Mouse (Mus musculus) heart, embryonic 10.5 days (tissue): ENCODE data around the gene Rhox3a2. TPM values are rescaled to one million over a fixed set of nuclear protein-coding genes. Genes with fewer than 3 reads are reported as not detected.
"Not testable (repeated sequence)": the region's sequence is repeated elsewhere in the genome, so short reads cannot be mapped to it uniquely, and the experiment has no call there.

Experiments used
- DNase-seq: peaks from one replicate; pipeline ENCODE4 v3.0.0-alpha.2; 2017; ENCODE audit warnings: low spot score
- H3K27ac ChIP-seq: fragments of 300-500 bp; sonication (generic); 2 replicates; pipeline ENCODE4 v1.5.1; 2016; ENCODE audit warnings: mild to moderate bottlenecking
- H3K27me3 ChIP-seq: fragments of 300-500 bp; sonication (generic); 2 replicates; pipeline ENCODE4 v1.6.1; 2016; ENCODE audit warnings: mild to moderate bottlenecking; ENCODE audit not compliant: poor library complexity, insufficient read depth, severe bottlenecking
- H3K36me3 ChIP-seq: fragments of 300-500 bp; sonication (generic); 2 replicates; pipeline ENCODE4 v1.6.1; 2016; ENCODE audit warnings: mild to moderate bottlenecking, moderate library complexity
- H3K4me1 ChIP-seq: fragments of 300-500 bp; sonication (generic); 2 replicates; pipeline ENCODE4 v1.6.1; 2016; ENCODE audit warnings: mild to moderate bottlenecking
- H3K4me3 ChIP-seq: fragments of 300-500 bp; sonication (generic); 2 replicates; pipeline ENCODE4 v1.5.1; 2016; ENCODE audit warnings: mild to moderate bottlenecking, moderate library complexity
- H3K9me3 ChIP-seq: fragments of 300-500 bp; sonication (generic); 2 replicates; pipeline ENCODE4 v1.6.1; 2016; ENCODE audit warnings: mild to moderate bottlenecking, moderate library complexity
- WGBS: fragments of 180-500 bp; shearing (Covaris S2); methylation state at CpG from one replicate; pipeline ENCODE4 v1.1.7; 2016; 5-methylcytosine and 5-hydroxymethylcytosine counted together
- polyA plus RNA-seq: library from polyadenylated mRNA; unstranded; fragments of >200 nt; fragmentation: Nextera tagmentation; extraction: Ambion mirVana; gene quantifications from 2 replicates; pipeline ENCODE4 v1.2.1, GENCODE M21; 2016

The Rhox3a2 gene
- not detected in 2 replicates for polyA plus RNA-seq

DNA sequence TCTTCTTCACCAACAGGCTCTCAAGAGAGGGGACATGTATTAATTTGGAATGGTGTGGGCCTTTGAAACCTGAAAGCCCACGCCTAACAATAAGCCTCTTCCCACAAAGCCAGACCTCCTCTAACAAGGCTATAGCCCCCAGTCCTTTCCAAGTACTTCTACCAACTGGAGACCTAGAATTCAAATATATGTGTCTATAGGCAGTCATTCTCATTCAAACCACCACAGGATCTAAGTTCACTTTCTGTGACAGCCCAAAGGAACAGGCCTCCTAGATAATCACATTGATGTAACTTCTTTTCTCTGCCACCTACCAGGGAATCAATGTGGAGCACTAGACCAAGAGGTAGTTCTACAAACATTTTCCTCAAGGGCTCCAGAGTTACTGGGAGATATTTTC, at the start of gene Rhox3a2:
Gene Rhox3a2 (plus strand): TSS at position 301 of the 400 bp plus-strand sequence.
- no CpG with 5 or more reads among the region's 1 CpGs for WGBS
- H3K36me3 ChIP-seq, H3K4me3 ChIP-seq, H3K4me1 ChIP-seq, H3K27ac ChIP-seq, H3K27me3 ChIP-seq, DNase-seq, H3K9me3 ChIP-seq: not testable (repeated sequence)

DNA sequence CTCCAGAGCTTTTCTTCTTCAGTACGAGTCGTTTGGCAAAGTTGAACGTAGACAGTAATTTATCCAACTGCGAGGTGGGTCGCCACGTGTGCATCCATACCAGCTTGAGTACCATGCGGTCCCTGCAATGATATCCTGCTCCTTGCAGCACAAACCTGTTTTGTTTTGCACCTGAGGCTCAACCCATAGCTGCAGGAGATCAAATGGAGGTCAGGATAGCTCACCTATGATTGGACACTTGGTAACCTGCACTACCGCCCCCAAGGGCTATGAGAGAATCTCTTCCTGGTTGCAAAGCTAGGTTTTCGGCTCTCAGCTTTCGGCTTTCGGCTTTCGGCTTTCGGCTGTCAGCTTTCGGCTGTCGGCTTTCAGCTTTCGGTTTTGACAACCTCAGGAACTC, 10.7 kb downstream of the Rhox3a2 start, which contains the start of gene Rhox4a2:
Gene Rhox4a2 (plus strand): TSS at position 301 of the 400 bp plus-strand sequence.
- H3K4me3 ChIP-seq, H3K36me3 ChIP-seq: not testable (repeated sequence)
- 95% methylated on average over 8 of the region's 16 CpGs for WGBS

DNA sequence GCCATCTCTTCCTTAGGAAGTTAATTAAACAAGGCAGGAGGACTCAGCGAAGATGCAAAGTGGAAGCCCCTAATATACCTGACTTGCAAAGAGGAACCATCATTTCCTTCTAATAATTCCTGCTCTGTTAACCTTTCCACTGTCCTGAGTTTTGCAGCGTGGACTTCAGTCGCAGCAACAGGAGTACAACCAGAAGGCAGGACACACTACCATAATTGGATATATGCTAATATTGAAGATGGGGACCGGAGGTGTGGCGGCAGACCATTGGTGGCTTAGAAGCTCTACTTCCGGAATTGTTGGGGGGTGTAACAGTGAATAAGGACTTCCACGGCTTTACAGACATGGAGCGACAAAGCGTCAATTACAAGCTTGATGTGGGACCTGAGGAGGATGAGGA, 31.9 kb downstream of the Rhox3a2 start, which contains the start of gene Rhox2b:
Gene Rhox2b (plus strand): TSS at position 301 of the 400 bp plus-strand sequence.
- not testable (repeated sequence) for H3K27ac ChIP-seq, DNase-seq, H3K9me3 ChIP-seq, H3K4me1 ChIP-seq, H3K36me3 ChIP-seq, H3K27me3 ChIP-seq, H3K4me3 ChIP-seq
- WGBS, result no CpG with 5 or more reads among the region's 9 CpGs

More for the DNA sequence above, 10.7 kb downstream of the Rhox3a2 start, which contains the start of gene Rhox4a2:
- H3K4me1 ChIP-seq, H3K27ac ChIP-seq, DNase-seq, H3K27me3 ChIP-seq, H3K9me3 ChIP-seq: not testable (repeated sequence)

DNA sequence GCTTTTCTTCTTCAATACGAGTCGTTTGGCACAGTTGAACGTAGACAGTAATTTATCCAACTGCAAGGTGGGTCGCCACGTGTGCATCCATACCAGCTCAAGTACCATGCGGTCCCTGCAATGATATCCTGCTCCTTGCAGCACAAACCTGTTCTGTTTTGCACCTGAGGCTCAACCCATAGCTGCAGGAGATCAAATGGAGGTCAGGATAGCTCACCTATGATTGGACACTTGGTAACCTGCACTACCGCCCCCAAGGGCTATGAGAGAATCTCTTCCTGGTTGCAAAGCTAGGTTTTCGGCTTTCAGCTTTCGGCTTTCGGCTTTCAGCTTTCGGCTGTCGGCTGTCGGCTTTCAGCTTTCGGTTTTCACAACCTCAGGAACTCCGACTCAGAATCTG, 52.4 kb downstream of the Rhox3a2 start, which contains the start of gene Rhox4b:
Gene Rhox4b (plus strand): TSS at position 301 of the 400 bp plus-strand sequence.
- not testable (repeated sequence) for H3K4me1 ChIP-seq, H3K27ac ChIP-seq, H3K36me3 ChIP-seq, H3K27me3 ChIP-seq, H3K4me3 ChIP-seq, DNase-seq, H3K9me3 ChIP-seq
- 83% methylated on average over 15 of the region's 15 CpGs for WGBS

Other genes starting within 250 kb of the Rhox3a2 start
- gene Akap14, start 211.2 kb upstream of the Rhox3a2 start, polyA plus RNA-seq, result not detected in 2 replicates
- 466 and 555 TPM in 2 replicates for gene Ndufa1, start 188.9 kb upstream of the Rhox3a2 start, polyA plus RNA-seq
- gene Rnf113a1, start 188.8 kb upstream of the Rhox3a2 start, polyA plus RNA-seq, result 7.8 and 8.5 TPM in 2 replicates
- gene Gm9, start 169.0 kb upstream of the Rhox3a2 start, polyA plus RNA-seq, result not detected in 2 replicates
- not detected in 2 replicates for gene Rhox1, start 157.8 kb upstream of the Rhox3a2 start, polyA plus RNA-seq
- not detected in 2 replicates for gene Rhox2a, start 135.1 kb upstream of the Rhox3a2 start, polyA plus RNA-seq
- gene Rhox3a, start 130.1 kb upstream of the Rhox3a2 start, polyA plus RNA-seq, result not detected in 2 replicates
- gene Rhox4a, start 114.7 kb upstream of the Rhox3a2 start, polyA plus RNA-seq, result not detected in 2 replicates
- gene Rhox4a2, start 10.8 kb downstream of the Rhox3a2 start, polyA plus RNA-seq, result 0.75 TPM in 1 of 2 replicates, not detected in the other
- gene Rhox2b, start 32.0 kb downstream of the Rhox3a2 start, polyA plus RNA-seq, result not detected in 2 replicates
- gene Rhox4b, start 52.5 kb downstream of the Rhox3a2 start, polyA plus RNA-seq, result 0.42 and 0.63 TPM in 2 replicates
- not detected in 2 replicates for gene Rhox2c, start 73.7 kb downstream of the Rhox3a2 start, polyA plus RNA-seq
- not detected in 2 replicates for gene Rhox3c, start 78.6 kb downstream of the Rhox3a2 start, polyA plus RNA-seq
- gene Rhox4c, start 100.3 kb downstream of the Rhox3a2 start, polyA plus RNA-seq, result not detected in 2 replicates
- gene Rhox2d, start 113.4 kb downstream of the Rhox3a2 start, polyA plus RNA-seq, result not detected in 2 replicates
- 0.10 TPM in 1 of 2 replicates, not detected in the other for gene Rhox4d, start 134.3 kb downstream of the Rhox3a2 start, polyA plus RNA-seq
- gene Rhox2e, start 150.4 kb downstream of the Rhox3a2 start, polyA plus RNA-seq, result not detected in 2 replicates
- not detected in 2 replicates for gene Rhox3e, start 162.0 kb downstream of the Rhox3a2 start, polyA plus RNA-seq
- gene Rhox4e, start 177.4 kb downstream of the Rhox3a2 start, polyA plus RNA-seq, result 0.60 TPM in 1 of 2 replicates, not detected in the other
- not detected in 2 replicates for gene Rhox2f, start 191.4 kb downstream of the Rhox3a2 start, polyA plus RNA-seq
- gene Rhox3f, start 201.0 kb downstream of the Rhox3a2 start, polyA plus RNA-seq, result not detected in 2 replicates
- not detected in 2 replicates for gene Rhox4f, start 227.7 kb downstream of the Rhox3a2 start, polyA plus RNA-seq
- not detected in 2 replicates for gene Rhox3g, start 248.6 kb downstream of the Rhox3a2 start, polyA plus RNA-seq